ENCODE assay signal across 36 mouse cellular contexts in the genomic region with DNA sequence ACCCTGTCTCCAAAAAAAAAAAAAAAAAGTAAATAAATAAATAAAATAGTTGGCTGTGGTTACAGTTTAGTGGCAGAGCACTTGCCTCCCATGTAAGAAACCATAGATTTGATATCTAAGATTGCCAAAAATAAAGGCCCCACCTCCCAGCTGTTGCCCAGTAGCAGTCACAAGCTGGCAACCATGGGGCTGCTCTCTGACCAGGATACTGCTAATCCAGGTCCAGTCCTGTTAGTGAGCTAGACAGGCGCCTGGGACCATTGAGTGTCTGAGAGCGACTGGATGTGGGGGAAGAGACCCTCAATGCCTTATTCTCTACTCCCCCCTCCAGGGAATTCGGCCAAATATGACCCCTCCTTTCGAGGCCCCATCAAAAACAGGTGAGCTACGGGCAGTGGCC. TPM values are rescaled to one million over a fixed set of nuclear protein-coding genes. Genes with fewer than 3 reads are reported as not detected.
"Had no signal": no experiment of that assay in that cellular context is flagged by ENCODE, and none has a peak within 500 bp of the region (broad histone marks: within the 10 kb centered on the region; RNA-seq: fewer than 3 reads in every experiment).

No protein-coding gene starts in this region.

- ATAC-seq: hindbrain, postnatal 0 days had no signal

- H3K9me3 ChIP-seq: heart, embryonic 13.5 days; heart, embryonic 15.5 days; hindbrain, embryonic 13.5 days; hindbrain, embryonic 15.5 days; kidney, embryonic 15.5 days; limb, embryonic 10.5 days; limb, embryonic 12.5 days; liver, embryonic 13.5 days; liver, embryonic 15.5 days had no signal

- H3K4me1 ChIP-seq: hindbrain, embryonic 13.5 days; hindbrain, embryonic 15.5 days had no signal

- H3K27me3 ChIP-seq: heart, embryonic 13.5 days; heart, embryonic 15.5 days; hindbrain, embryonic 13.5 days; hindbrain, embryonic 15.5 days; kidney, embryonic 15.5 days; limb, embryonic 12.5 days; liver, embryonic 13.5 days; liver, embryonic 15.5 days had no signal

- H3K4me3 ChIP-seq: heart, embryonic 13.5 days; heart, embryonic 15.5 days; hindbrain, embryonic 13.5 days; hindbrain, embryonic 15.5 days; layer of hippocampus, adult 2 months; left cerebral cortex, adult 2 months; limb, embryonic 10.5 days; limb, embryonic 12.5 days; liver, embryonic 13.5 days; liver, embryonic 15.5 days had no signal

- DNase-seq: gastrocnemius, postnatal 14 days; heart, adult 18-20 months; heart, postnatal 14 days; heart, postnatal 36 days; kidney, adult 18-20 months; kidney, adult 9 months; kidney, postnatal 14 days; kidney, postnatal 36 days; liver; liver, embryonic 13.5 days had no signal

- H3K27ac ChIP-seq: heart, embryonic 13.5 days; heart, embryonic 15.5 days; hindbrain, embryonic 13.5 days; hindbrain, embryonic 15.5 days; hindbrain, postnatal 0 days; layer of hippocampus, adult 2 months; left cerebral cortex, adult 2 months; liver, embryonic 15.5 days had no signal

- H3K9ac ChIP-seq: hindbrain, embryonic 13.5 days; hindbrain, embryonic 15.5 days; limb, embryonic 12.5 days; liver, embryonic 13.5 days; liver, embryonic 15.5 days had no signal

- H3K4me2 ChIP-seq: heart, embryonic 15.5 days; hindbrain, embryonic 13.5 days; hindbrain, embryonic 15.5 days had no signal

RNA-seq across cellular contexts. Expression of a gene that starts 2.0 kb away (rescaled TPM):
- total RNA-seq: gastrocnemius, postnatal 4 days; heart, postnatal 36 days; hematopoietic stem cell, adult 5-6 weeks; hindbrain, postnatal 0 days had no signal
- polyA plus RNA-seq: heart, postnatal 0 days; hindbrain, embryonic 13.5 days; limb, embryonic 10.5 days; limb, embryonic 12.5 days had no signal

RNA-seq across cellular contexts. Expression of a gene that starts 18.3 kb away (rescaled TPM):
- total RNA-seq: hematopoietic stem cell, adult 5-6 weeks had no signal

RNA-seq across cellular contexts. Expression of a gene that starts 34.5 kb away (rescaled TPM):
- total RNA-seq: gastrocnemius, adult 8-10 months; gastrocnemius, postnatal 14 days; gastrocnemius, postnatal 4 days; granulocyte monocyte progenitor cell, adult 5-6 weeks; heart, adult 18-20 months; heart, postnatal 14 days; heart, postnatal 36 days; hematopoietic stem cell, adult 5-6 weeks; hindbrain, postnatal 0 days; layer of hippocampus, adult 2 months; layer of hippocampus, postnatal 25 days; left cerebral cortex, adult 2 months; left cerebral cortex, postnatal 36 days had no signal
- polyA plus RNA-seq: frontal cortex, adult 2 months; heart, embryonic 11.5 days; heart, embryonic 13.5 days; heart, embryonic 15.5 days; heart, postnatal 0 days; hindbrain, embryonic 11.5 days; hindbrain, embryonic 13.5 days; hindbrain, embryonic 15.5 days; hindbrain, postnatal 0 days; intestine, embryonic 14.5 days; kidney, embryonic 15.5 days; kidney, postnatal 0 days; large intestine, adult 2 months; limb, embryonic 14.5 days; liver, embryonic 11.5 days; liver, embryonic 13.5 days; liver, embryonic 15.5 days had no signal
